Comparison of ENCODE assay signal across 23 mouse cellular contexts in genomic region chr12:77041141-77041540, GRCm38 (mm10).
DNase-seq lines count a peak whose midpoint lies in the region; ATAC-seq lines count a peak whose summit lies in the region.
"Had no signal": no experiment of that assay in that cellular context is flagged by ENCODE, and none has a peak within 500 bp of the region (broad histone marks: within the 10 kb centered on the region; RNA-seq: fewer than 3 reads in every experiment).

No protein-coding gene starts in this region.

- ATAC-seq in midbrain, embryonic 13.5 days, result no peak
- 0 out of 2 replicates have a peak, but pooled peaks have one; percentile 19 for ATAC-seq in embryonic facial prominence, embryonic 11.5 days (replicated peaks; ENCODE audit: insufficient number of reproducible peaks, low FRiP score, low TSS enrichment, low read depth)
- ATAC-seq in erythroid progenitor cell, adult 5-6 weeks (replicated peaks; ENCODE audit: low FRiP score, poor library complexity, severe bottlenecking), result no peak
- ATAC-seq: forebrain, embryonic 15.5 days; intestine, postnatal 0 days had no signal

- WGBS in midbrain, embryonic 10.5 days, result 20% methylated on average over 5 of the region's 5 CpGs
- WGBS in midbrain, embryonic 13.5 days, result 30% methylated on average over 5 of the region's 5 CpGs
- WGBS in embryonic facial prominence, embryonic 11.5 days, result 13% methylated on average over 5 of the region's 5 CpGs

- peak overlapping the region; percentile 23; the same call in 1 of the 2 replicates for H3K27ac ChIP-seq in midbrain, embryonic 10.5 days (replicated peaks)
- H3K27ac ChIP-seq in midbrain, embryonic 13.5 days, result no peak overlapping the region
- no peak overlapping the region for H3K27ac ChIP-seq in embryonic facial prominence, embryonic 11.5 days (replicated peaks; ENCODE audit: low read depth, low read length)
- H3K27ac ChIP-seq: embryonic facial prominence, embryonic 12.5 days; embryonic facial prominence, embryonic 15.5 days; forebrain, embryonic 12.5 days; forebrain, embryonic 15.5 days; hindbrain, embryonic 15.5 days had no signal

- no peak overlapping the region for H3K4me2 ChIP-seq in midbrain, embryonic 13.5 days (replicated peaks)
- H3K4me2 ChIP-seq in embryonic facial prominence, embryonic 11.5 days (ENCODE audit: low read depth, low read length), result no peak overlapping the region
- H3K4me2 ChIP-seq: embryonic facial prominence, embryonic 12.5 days; embryonic facial prominence, embryonic 15.5 days; forebrain, embryonic 12.5 days; forebrain, embryonic 15.5 days; heart, embryonic 11.5 days; hindbrain, embryonic 15.5 days had no signal

- peaks cover 12% of the 10 kb centered on the region for H3K4me1 ChIP-seq in midbrain, embryonic 10.5 days
- no peaks in the 10 kb centered on the region for H3K4me1 ChIP-seq in midbrain, embryonic 13.5 days (replicated peaks)
- no peaks in the 10 kb centered on the region for H3K4me1 ChIP-seq in embryonic facial prominence, embryonic 11.5 days (ENCODE audit: control insufficient read depth, insufficient read depth, low read length)
- H3K4me1 ChIP-seq: embryonic facial prominence, embryonic 15.5 days; forebrain, embryonic 12.5 days; forebrain, embryonic 15.5 days; hindbrain, embryonic 15.5 days had no signal

- H3K27me3 ChIP-seq in midbrain, embryonic 10.5 days (ENCODE audit: low read depth, poor library complexity, severe bottlenecking), result no peaks in the 10 kb centered on the region
- no peaks in the 10 kb centered on the region for H3K27me3 ChIP-seq in midbrain, embryonic 13.5 days
- no peaks in the 10 kb centered on the region; the same call in 1 of the 2 replicates for H3K27me3 ChIP-seq in embryonic facial prominence, embryonic 11.5 days (ENCODE audit: control insufficient read depth, insufficient read depth, low read length)
- H3K27me3 ChIP-seq: forebrain, embryonic 12.5 days; forebrain, embryonic 15.5 days; hindbrain, embryonic 15.5 days had no signal

- peak; percentile 45 for DNase-seq in heart, adult 11 months
- no peak for DNase-seq in heart, postnatal 4 days
- DNase-seq in midbrain, embryonic 10.5 days (ENCODE audit: low spot score), result no peak
- DNase-seq in embryo, embryonic 11 days, result peak; percentile 60
- DNase-seq in embryonic facial prominence, embryonic 11.5 days (ENCODE audit: low spot score), result peak; percentile 28
- no peak for DNase-seq in right cerebral cortex, adult 2 months (ENCODE audit: low spot score in 2 of 2)
- DNase-seq: adrenal gland, postnatal 10 days; adrenal gland, postnatal 36 days; cerebellum, adult 11 months; cerebellum, adult 2 months; cerebellum, adult 9-11 months; cerebellum, postnatal 25 days; gastrocnemius, postnatal 10 days; gastrocnemius, postnatal 36 days had no signal

- H3K9ac ChIP-seq in midbrain, embryonic 13.5 days (replicated peaks), result no peak overlapping the region
- H3K9ac ChIP-seq in embryonic facial prominence, embryonic 11.5 days (replicated peaks; ENCODE audit: low read length), result no peak overlapping the region
- H3K9ac ChIP-seq: embryonic facial prominence, embryonic 12.5 days; embryonic facial prominence, embryonic 15.5 days; forebrain, embryonic 12.5 days; forebrain, embryonic 15.5 days; hindbrain, embryonic 15.5 days had no signal

- H3K4me3 ChIP-seq in midbrain, embryonic 10.5 days, result no peak overlapping the region
- no peak overlapping the region for H3K4me3 ChIP-seq in midbrain, embryonic 13.5 days (replicated peaks)
- H3K4me3 ChIP-seq in embryonic facial prominence, embryonic 11.5 days (ENCODE audit: low read depth, low read length), result no peak overlapping the region
- H3K4me3 ChIP-seq: embryonic facial prominence, embryonic 12.5 days; embryonic facial prominence, embryonic 15.5 days; forebrain, embryonic 12.5 days; forebrain, embryonic 15.5 days; hindbrain, embryonic 15.5 days had no signal

- no peaks in the 10 kb centered on the region for H3K9me3 ChIP-seq in midbrain, embryonic 10.5 days (replicated peaks)
- no peaks in the 10 kb centered on the region for H3K9me3 ChIP-seq in midbrain, embryonic 13.5 days
- no peaks in the 10 kb centered on the region for H3K9me3 ChIP-seq in embryonic facial prominence, embryonic 11.5 days (replicated peaks; ENCODE audit: control insufficient read depth, low read length)
- H3K9me3 ChIP-seq: embryonic facial prominence, embryonic 12.5 days; embryonic facial prominence, embryonic 15.5 days; forebrain, embryonic 12.5 days; forebrain, embryonic 15.5 days; hindbrain, embryonic 15.5 days had no signal

- no peaks in the 10 kb centered on the region for H3K36me3 ChIP-seq in midbrain, embryonic 10.5 days
- no peaks in the 10 kb centered on the region for H3K36me3 ChIP-seq in midbrain, embryonic 13.5 days
- no peaks in the 10 kb centered on the region for H3K36me3 ChIP-seq in embryonic facial prominence, embryonic 11.5 days (replicated peaks; ENCODE audit: control insufficient read depth, insufficient read depth, low read depth, low read length)
- H3K36me3 ChIP-seq: embryonic facial prominence, embryonic 12.5 days; embryonic facial prominence, embryonic 15.5 days; forebrain, embryonic 12.5 days; forebrain, embryonic 15.5 days; hindbrain, embryonic 15.5 days had no signal

Comparison
In these comparisons a context has a peak if more than half of its experiments do, and no peak if none do; other contexts are left out.
1. DNase-seq: peak in heart, adult 11 months (single experiment), embryo, embryonic 11 days (single experiment) and embryonic facial prominence, embryonic 11.5 days (single experiment); none in heart, postnatal 4 days (single experiment), midbrain, embryonic 10.5 days (single experiment) and right cerebral cortex, adult 2 months (0 of 2).